Mouse (Mus musculus) liver, embryonic 14.5 days (tissue): ENCODE measurements around the gene Itga11.

Experiments used
- CTCF ChIP-seq: IDR thresholded peaks from 2 replicates; pipeline ENCODE4 v1.5.1; 2016; ENCODE audit warnings: antibody characterized with exemption, low read depth, control low read depth
- EP300 ChIP-seq: IDR thresholded peaks from 2 replicates; pipeline ENCODE4 v1.6.1; 2016; ENCODE audit warnings: antibody characterized with exemption, low read depth

GRCm38 (mm10) chr9:62658016-62658415 lies 19.6 kb upstream of the Itga11 start:
- TF ChIP-seq CTCF = no peak
- no peak for TF ChIP-seq EP300
